ENCODE assay signal across 9 mouse cellular contexts in genomic region chr10:83353680-83354332, GRCm38 (mm10). TPM values are rescaled to one million over a fixed set of nuclear protein-coding genes. Genes with fewer than 3 reads are reported as not detected.
DNase-seq lines count a peak whose midpoint lies in the region; ATAC-seq lines count a peak whose summit lies in the region.
"Had no signal": no experiment of that assay in that cellular context is flagged by ENCODE, and none has a peak within 500 bp of the region (broad histone marks: within the 10 kb centered on the region; RNA-seq: fewer than 3 reads in every experiment).

No protein-coding gene starts in this region.

- DNase-seq in embryonic facial prominence, embryonic 10.5 days (ENCODE audit: low spot score): no peak
- peak; percentile 32 for DNase-seq in 3134 (ENCODE audit: extremely low read depth, insufficient read length, low spot score)
- DNase-seq in heart, adult 18-20 months: peak; percentile 78 to 85
- DNase-seq in kidney, postnatal 36 days: peak; percentile 29 to 45
- no peak for DNase-seq in frontal cortex, postnatal 25 days (ENCODE audit: low spot score in 2 of 2)

- H3K9me3 ChIP-seq in embryonic facial prominence, embryonic 12.5 days: no peaks in the 10 kb centered on the region
- no peaks in the 10 kb centered on the region for H3K9me3 ChIP-seq in embryonic facial prominence, embryonic 10.5 days
- H3K9me3 ChIP-seq in forebrain, embryonic 12.5 days: no peaks in the 10 kb centered on the region

- WGBS in embryonic facial prominence, embryonic 12.5 days: 41% methylated on average over 14 of the region's 14 CpGs
- 56% methylated on average over 14 of the region's 14 CpGs for WGBS in embryonic facial prominence, embryonic 10.5 days
- WGBS in forebrain, embryonic 12.5 days: 63% methylated on average over 14 of the region's 14 CpGs

- H3K4me1 ChIP-seq in embryonic facial prominence, embryonic 12.5 days: 0 out of 2 replicates have a peak, but pooled peaks cover 4% of the 10 kb centered on the region
- H3K4me1 ChIP-seq in embryonic facial prominence, embryonic 10.5 days: peaks cover 6% of the 10 kb centered on the region
- 0 out of 2 replicates have a peak, but pooled peaks cover 2% of the 10 kb centered on the region for H3K4me1 ChIP-seq in forebrain, embryonic 12.5 days

- H3K4me2 ChIP-seq in embryonic facial prominence, embryonic 12.5 days (replicated peaks): 0 out of 2 replicates have a peak overlapping the region, but pooled peaks have one; percentile 7
- H3K4me2 ChIP-seq in forebrain, embryonic 12.5 days: no peak overlapping the region

- no peak overlapping the region for H3K9ac ChIP-seq in embryonic facial prominence, embryonic 12.5 days
- no peak overlapping the region for H3K9ac ChIP-seq in forebrain, embryonic 12.5 days

- no peak overlapping the region for H3K4me3 ChIP-seq in embryonic facial prominence, embryonic 12.5 days
- H3K4me3 ChIP-seq in embryonic facial prominence, embryonic 10.5 days: no peak overlapping the region
- no peak overlapping the region for H3K4me3 ChIP-seq in forebrain, embryonic 12.5 days (replicated peaks)
- H3K4me3 ChIP-seq: erythroblast, embryonic 14.5 days had no signal

- no peak overlapping the region for H3K27ac ChIP-seq in embryonic facial prominence, embryonic 12.5 days
- H3K27ac ChIP-seq in embryonic facial prominence, embryonic 10.5 days (replicated peaks): no peak overlapping the region
- H3K27ac ChIP-seq in forebrain, embryonic 12.5 days: no peak overlapping the region

- H3K36me3 ChIP-seq in embryonic facial prominence, embryonic 12.5 days: no peaks in the 10 kb centered on the region
- no peaks in the 10 kb centered on the region for H3K36me3 ChIP-seq in embryonic facial prominence, embryonic 10.5 days (replicated peaks)
- no peaks in the 10 kb centered on the region for H3K36me3 ChIP-seq in forebrain, embryonic 12.5 days (replicated peaks)

- no peak for ATAC-seq in embryonic facial prominence, embryonic 12.5 days (ENCODE audit: insufficient number of reproducible peaks, insufficient read depth, low FRiP score, low TSS enrichment)
- no peak for ATAC-seq in cerebellum, adult (ENCODE audit: insufficient number of reproducible peaks, low FRiP score, low TSS enrichment)
- ATAC-seq in forebrain, embryonic 12.5 days (ENCODE audit: low FRiP score): no peak

- no peaks in the 10 kb centered on the region for H3K27me3 ChIP-seq in embryonic facial prominence, embryonic 12.5 days
- H3K27me3 ChIP-seq in embryonic facial prominence, embryonic 10.5 days (replicated peaks; ENCODE audit: low read depth, poor library complexity, severe bottlenecking): peaks cover 8% of the 10 kb centered on the region
- H3K27me3 ChIP-seq in forebrain, embryonic 12.5 days: no peaks in the 10 kb centered on the region; the same call in 1 of the 2 replicates

RNA-seq across cellular contexts. Expression of gene D10Wsu102e, which starts 6.2 kb away (rescaled TPM):
- 0.92 and 0.96 TPM in 2 replicates for polyA plus RNA-seq in embryonic facial prominence, embryonic 12.5 days (2016; fragmentation: Nextera tagmentation; extraction: Ambion mirVana)
- 1.3 TPM in 2 replicates for polyA plus RNA-seq in embryonic facial prominence, embryonic 10.5 days (2016; fragmentation: Nextera tagmentation; extraction: Ambion mirVana)
- total RNA-seq in heart, adult 18-20 months (2021): under 1 TPM; 0.50 to 0.67 TPM
- polyA plus RNA-seq in forebrain, embryonic 12.5 days (2016; fragmentation: Nextera tagmentation; extraction: Ambion mirVana): 1.3 and 1.5 TPM in 2 replicates

RNA-seq across cellular contexts. Expression of gene Slc41a2, which starts 16.1 kb away (rescaled TPM):
- polyA plus RNA-seq in embryonic facial prominence, embryonic 12.5 days (2016; fragmentation: Nextera tagmentation; extraction: Ambion mirVana): 1.3 and 1.6 TPM in 2 replicates
- polyA plus RNA-seq in embryonic facial prominence, embryonic 10.5 days (2016; fragmentation: Nextera tagmentation; extraction: Ambion mirVana): 0.21 and 0.27 TPM in 2 replicates
- 1 to 10 TPM; 1.2 to 3.3 TPM for total RNA-seq in heart, adult 18-20 months (2021)
- 1.2 and 1.3 TPM in 2 replicates for polyA plus RNA-seq in forebrain, embryonic 12.5 days (2016; fragmentation: Nextera tagmentation; extraction: Ambion mirVana)
- polyA plus RNA-seq: erythroblast, embryonic 14.5 days had no signal

Comparison
In these comparisons a context has a peak if more than half of its experiments do, and no peak if none do; other contexts are left out.
1. DNase-seq: peak in 3134 (single experiment), heart, adult 18-20 months (2 of 2) and kidney, postnatal 36 days (2 of 2); none in embryonic facial prominence, embryonic 10.5 days (single experiment) and frontal cortex, postnatal 25 days (0 of 2).